Mouse (Mus musculus) kidney, embryonic 16.5 days (tissue): ENCODE measurements around the gene Klhdc9. TPM values are rescaled to one million over a fixed set of nuclear protein-coding genes. Genes with fewer than 3 reads are reported as not detected.
"Not testable (repeated sequence)": the region's sequence is repeated elsewhere in the genome, so short reads cannot be mapped to it uniquely, and the experiment has no call there.

ENCODE experiments used
- ATAC-seq: fragments of 200-750 bp; cut with Nextera tagmentation; 2 replicates; pipeline ENCODE4 v1.8.0; 2017; ENCODE audit warnings: moderate TSS enrichment; ENCODE audit not compliant: low FRiP score, low TSS enrichment
- H3K27ac ChIP-seq: fragments of 300-500 bp; sonication (generic); 2 replicates; pipeline ENCODE4 v1.5.1; 2014; ENCODE audit warnings: low read length
- H3K27me3 ChIP-seq: fragments of 300-500 bp; sonication (generic); 2 replicates; pipeline ENCODE4 v1.6.1; 2014; ENCODE audit warnings: low read length, control low read depth, mixed read lengths; ENCODE audit not compliant: insufficient read depth
- H3K36me3 ChIP-seq: fragments of 300-500 bp; sonication (generic); 2 replicates; pipeline ENCODE4 v1.6.1; 2014; ENCODE audit warnings: low read length, control low read depth, mixed read lengths; ENCODE audit not compliant: insufficient read depth
- H3K4me1 ChIP-seq: fragments of 300-500 bp; sonication (generic); 2 replicates; pipeline ENCODE4 v1.6.1; 2014; ENCODE audit warnings: low read length, control low read depth, mixed read lengths; ENCODE audit not compliant: insufficient read depth
- H3K4me2 ChIP-seq: fragments of 300-500 bp; sonication (generic); replicated peaks from 2 replicates; pipeline ENCODE4 v1.6.1; 2014; ENCODE audit warnings: low read depth, low read length
- H3K4me3 ChIP-seq: fragments of 300-500 bp; sonication (generic); 2 replicates; pipeline ENCODE4 v1.5.1; 2014; ENCODE audit warnings: mild to moderate bottlenecking, low read length
- H3K9ac ChIP-seq: fragments of 300-500 bp; sonication (generic); replicated peaks from 2 replicates; pipeline ENCODE4 v1.6.1; 2014; ENCODE audit warnings: low read length
- H3K9me3 ChIP-seq: fragments of 300-500 bp; sonication (generic); 2 replicates; pipeline ENCODE4 v1.6.1; 2016; ENCODE audit warnings: low read length, control low read depth
- WGBS: fragments of 180-500 bp; shearing (Covaris S2); extraction: QIAGEN DNeasy Blood & Tissue Kit; methylation state at CpG from one replicate; pipeline ENCODE4 v1.1.7; 2014; 5-methylcytosine and 5-hydroxymethylcytosine counted together
- polyA plus RNA-seq: library from polyadenylated mRNA; unstranded; fragments of >200 nt; fragmentation: Nextera tagmentation; extraction: Ambion mirVana; gene quantifications from 2 replicates; pipeline ENCODE4 v1.2.1, GENCODE M21; 2015

The Klhdc9 gene
- polyA plus RNA-seq, 1 experiment from 2014 or later, result 4.3 TPM

DNA sequence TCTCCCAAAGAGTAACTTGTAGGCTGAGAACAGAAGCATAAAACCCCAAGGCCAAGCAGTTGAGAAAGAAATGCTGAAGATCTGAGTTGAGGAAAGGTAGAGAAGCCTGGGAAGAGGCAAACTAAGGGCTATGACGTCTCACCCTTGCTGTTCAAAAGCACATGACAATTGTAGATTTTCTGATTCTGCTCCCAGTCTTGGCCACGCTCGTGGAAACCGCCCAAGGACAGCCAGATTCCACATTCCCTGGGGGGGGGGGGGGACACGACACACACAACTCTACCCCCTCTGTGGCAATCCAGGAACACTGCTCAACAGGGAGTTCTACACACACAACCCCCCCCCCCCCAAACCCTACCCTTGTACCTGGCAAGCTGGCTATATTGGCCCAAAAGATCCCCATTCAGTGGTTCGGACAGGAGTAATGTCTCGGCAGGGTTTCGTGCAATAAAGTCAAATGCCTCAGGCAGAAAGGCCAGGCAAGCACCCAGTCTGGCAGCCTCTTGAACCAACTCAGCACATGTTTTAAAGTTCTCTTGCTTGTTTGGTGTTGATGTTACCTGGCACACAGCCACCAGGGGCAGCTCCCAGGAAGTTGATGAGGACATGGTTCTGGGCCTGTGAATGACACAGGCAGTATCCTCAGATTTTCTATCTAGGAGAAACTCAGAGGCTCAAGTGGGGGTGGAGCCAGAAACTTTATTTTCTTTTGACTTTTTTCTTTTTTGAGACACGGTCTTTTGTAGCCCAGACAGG lies 16.5 kb downstream of the Klhdc9 start:
- 79% methylated on average over 8 of the region's 9 CpGs for WGBS
- H3K4me3 ChIP-seq, result 0 out of 2 replicates have a peak overlapping the region, but pooled peaks have one; percentile 90

DNA sequence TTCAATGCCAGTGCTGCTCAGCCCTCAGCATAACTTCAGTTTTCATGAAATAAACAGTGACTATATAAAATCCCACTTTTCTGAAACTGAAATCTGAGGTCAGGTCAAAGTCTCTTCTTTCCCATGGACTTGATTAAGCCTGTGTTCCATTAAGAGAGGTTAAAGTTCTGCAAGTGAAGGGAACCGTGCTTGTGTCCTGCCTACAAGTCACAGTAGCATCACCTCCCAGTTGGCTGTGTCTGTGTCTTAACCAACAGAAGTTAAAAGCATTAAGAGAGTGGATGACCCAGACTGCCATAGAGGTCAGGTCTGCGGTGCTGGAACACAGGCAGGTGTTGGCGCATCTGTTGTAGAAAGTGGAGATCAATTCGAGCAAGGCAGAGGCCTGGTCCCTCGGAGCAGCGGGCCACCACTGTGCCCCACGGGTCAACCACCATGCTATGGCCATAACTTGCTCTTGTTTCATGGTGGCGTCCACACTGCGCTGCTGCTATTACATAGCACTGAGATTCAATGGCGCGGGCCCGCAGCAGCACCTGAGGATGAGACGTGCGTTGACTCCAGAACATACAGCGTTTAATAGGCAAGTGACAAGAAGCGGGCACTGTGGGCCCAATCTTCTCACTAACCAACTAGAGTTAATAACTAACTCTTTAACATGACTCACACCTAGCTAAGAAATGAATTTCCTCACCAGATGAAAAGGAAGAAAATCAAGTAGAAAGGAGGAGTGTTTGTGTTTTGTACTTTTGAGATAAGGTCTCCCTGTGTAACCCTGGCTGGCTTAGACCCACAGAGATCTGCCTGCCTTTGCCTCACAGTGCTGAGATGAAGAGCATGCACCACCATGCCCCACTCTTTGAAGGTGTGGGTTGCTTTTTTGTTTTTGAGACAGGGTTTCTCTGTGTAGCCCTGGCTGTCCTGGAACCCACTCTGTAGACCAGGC lies 18.1 kb downstream of the Klhdc9 start:
- peaks cover 46% of the 10 kb centered on the region for H3K36me3 ChIP-seq
- WGBS, result 89% methylated on average over 16 of the region's 16 CpGs
- H3K4me3 ChIP-seq, result no peak overlapping the region
- H3K4me2 ChIP-seq, result no peak overlapping the region
- 0 out of 2 replicates have a peak, but pooled peaks have one; percentile 5 for ATAC-seq
- no peaks in the 10 kb centered on the region for H3K9me3 ChIP-seq
- no peak overlapping the region for H3K27ac ChIP-seq
- H3K27me3 ChIP-seq, result no peaks in the 10 kb centered on the region
- no peak overlapping the region for H3K9ac ChIP-seq
- H3K4me1 ChIP-seq, result peaks cover 21% of the 10 kb centered on the region

More for the DNA sequence above, 16.5 kb downstream of the Klhdc9 start:
- Histone ChIP-seq H3K27me3 (no peaks in the 10 kb centered on the region), H3K27ac (no peak overlapping the region), H3K9me3 (no peaks in the 10 kb centered on the region), H3K4me1 (peaks cover 21% of the 10 kb centered on the region), H3K9ac (no peak overlapping the region), H3K4me2 (peak overlapping the region; percentile 66), H3K36me3 (peaks cover 34% of the 10 kb centered on the region)
- ATAC-seq, result peak; percentile 32; the same call in 1 of the 2 replicates

DNA sequence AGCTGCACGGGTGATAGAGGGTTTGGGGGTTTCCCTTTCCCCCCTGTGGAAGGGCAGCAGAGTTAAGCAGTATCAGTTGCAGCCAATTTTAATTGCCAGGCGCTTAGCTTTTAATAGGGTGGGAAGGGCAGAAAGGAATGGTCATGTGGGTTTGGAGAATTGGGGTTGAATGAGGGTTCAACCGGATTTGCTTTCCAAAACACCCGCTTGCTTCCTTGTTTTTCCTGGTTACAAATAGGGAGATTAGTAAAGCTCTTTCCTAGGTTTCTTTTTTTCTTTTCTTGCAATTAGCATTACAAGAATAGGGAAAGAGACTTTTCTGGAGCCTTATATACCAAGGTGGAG lies 30.4 kb downstream of the Klhdc9 start:
- 0 out of 2 replicates have a peak, but pooled peaks cover 9% of the 10 kb centered on the region for H3K36me3 ChIP-seq
- peak overlapping the region; percentile 92 for H3K4me2 ChIP-seq
- no peaks in the 10 kb centered on the region for H3K27me3 ChIP-seq
- H3K9me3 ChIP-seq, result no peaks in the 10 kb centered on the region
- H3K4me1 ChIP-seq, result peaks cover 25% of the 10 kb centered on the region
- no peak for ATAC-seq
- H3K9ac ChIP-seq, result peak overlapping the region; percentile 98
- WGBS, result under 1% methylated on average over 4 of the region's 4 CpGs
- H3K27ac ChIP-seq, result peak overlapping the region; percentile 100
- H3K4me3 ChIP-seq, result peak overlapping the region; percentile 87

DNA sequence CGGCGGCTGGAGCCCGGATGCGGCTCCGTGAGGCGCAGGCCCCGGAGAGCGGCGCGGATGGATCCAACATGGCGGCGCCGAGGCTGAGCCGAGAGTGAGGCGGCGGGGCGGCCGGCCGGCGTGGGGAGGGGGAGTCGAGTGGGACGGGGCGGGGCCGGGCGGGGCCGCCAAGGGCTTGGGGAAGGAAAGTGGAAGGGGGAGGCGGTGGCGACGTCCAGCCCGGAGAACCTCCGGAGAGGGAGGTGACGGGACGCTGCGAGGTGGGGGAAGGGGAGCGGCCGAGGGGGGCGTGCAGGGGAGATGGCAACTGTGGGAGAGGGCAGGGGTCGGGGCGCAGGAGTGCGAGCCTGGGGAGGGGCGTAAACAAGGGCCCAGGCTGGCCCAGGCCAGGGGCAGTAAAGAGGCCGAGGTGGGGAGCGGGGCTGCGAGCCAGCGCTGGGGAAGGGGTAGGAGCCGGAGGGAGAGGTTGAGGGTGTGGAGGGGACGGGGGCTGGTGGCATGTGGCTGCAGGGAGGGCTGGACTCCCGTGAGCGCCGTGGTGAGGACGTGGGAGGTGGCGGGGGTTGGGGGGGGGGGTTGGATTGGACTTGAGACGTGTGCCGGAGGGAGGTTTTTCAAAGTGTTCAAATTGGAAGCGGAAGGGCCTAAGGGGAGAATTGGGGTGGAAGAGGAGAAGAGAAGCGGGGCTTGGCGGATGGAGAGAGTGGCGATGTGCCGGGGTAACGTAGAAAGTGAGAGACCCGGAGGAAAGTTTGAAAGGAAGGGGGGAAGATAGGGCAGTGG lies 31.0 kb downstream of the Klhdc9 start:
- under 1% methylated on average over 39 of the region's 61 CpGs for WGBS
- peak overlapping the region; percentile 100 for H3K27ac ChIP-seq
- H3K9ac ChIP-seq, result peak overlapping the region; percentile 98
- 0 out of 2 replicates have a peak, but pooled peaks cover 9% of the 10 kb centered on the region for H3K36me3 ChIP-seq
- H3K4me2 ChIP-seq, result peak overlapping the region; percentile 92
- H3K27me3 ChIP-seq, result no peaks in the 10 kb centered on the region
- no peaks in the 10 kb centered on the region for H3K9me3 ChIP-seq
- H3K4me3 ChIP-seq, result peak overlapping the region; percentile 87
- H3K4me1 ChIP-seq, result peaks cover 25% of the 10 kb centered on the region
- ATAC-seq, result peak; percentile 88

DNA sequence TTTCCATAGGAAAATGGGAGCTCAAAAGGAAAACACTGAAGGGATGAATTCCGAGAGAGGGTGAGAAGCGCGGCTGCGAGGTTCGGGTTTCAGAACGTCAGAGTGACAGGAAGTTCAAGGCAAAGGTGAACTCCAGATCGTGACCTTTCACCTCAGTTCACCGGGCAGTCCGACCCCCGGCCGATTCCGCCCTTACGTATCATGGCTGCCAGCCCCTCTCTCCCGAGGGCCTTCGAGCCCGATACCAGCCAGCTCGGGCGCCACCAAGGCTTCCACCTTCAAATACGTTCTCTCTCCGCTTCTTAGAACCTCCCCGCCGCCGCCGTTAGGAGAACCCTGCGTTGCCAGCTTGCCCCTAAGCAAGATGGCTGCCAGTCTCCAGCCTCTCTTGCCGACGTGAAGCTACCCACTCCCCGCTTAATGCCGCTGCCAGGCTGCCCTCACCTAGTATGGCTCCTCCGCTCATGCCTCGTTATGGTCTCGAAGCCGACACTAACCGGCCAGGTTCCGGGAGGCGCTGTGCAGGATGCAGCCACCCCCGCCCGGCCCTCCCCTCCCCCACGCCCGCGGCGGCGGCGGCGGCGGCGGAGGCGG lies 31.7 kb downstream of the Klhdc9 start, which contains the start of gene Dedd:
TSS of gene Dedd (plus strand) at position 307 of the 594 bp plus-strand sequence.
- ATAC-seq, result peak; percentile 94
- Histone ChIP-seq H3K27me3 (no peaks in the 10 kb centered on the region), H3K4me2 (peak within 1 kb of the TSS; percentile 92), H3K9ac (peak within 1 kb of the TSS; percentile 98), H3K4me1 (peaks cover 25% of the 10 kb centered on the region), H3K27ac (peak within 1 kb of the TSS; percentile 100), H3K4me3 (peak within 1 kb of the TSS; percentile 87), H3K9me3 (no peaks in the 10 kb centered on the region), H3K36me3 (0 out of 2 replicates have a peak, but pooled peaks cover 9% of the 10 kb centered on the region)
- 1% methylated on average over 43 of the region's 48 CpGs for WGBS

DNA sequence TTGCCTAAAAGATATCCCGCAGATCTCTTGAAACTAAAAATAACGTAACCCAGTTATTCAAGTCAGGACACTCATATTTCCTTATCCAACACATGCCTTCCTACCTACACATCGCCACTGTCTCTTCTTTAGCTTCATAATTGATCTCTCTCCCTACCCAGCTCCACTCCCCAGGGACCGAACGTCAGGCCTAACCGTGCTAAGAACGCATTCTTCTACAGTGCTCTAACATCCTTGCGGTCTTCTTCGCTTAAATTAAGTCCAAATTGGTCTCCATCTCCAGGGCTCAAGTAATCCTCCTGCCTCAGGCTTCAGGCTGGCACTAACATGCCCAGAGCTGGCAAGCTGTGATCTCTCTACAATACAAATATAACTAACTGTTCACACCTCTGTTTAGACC lies 32.4 kb downstream of the Klhdc9 start:
- H3K36me3 ChIP-seq, result 0 out of 2 replicates have a peak, but pooled peaks cover 5% of the 10 kb centered on the region
- no peaks in the 10 kb centered on the region for H3K27me3 ChIP-seq
- peak overlapping the region; percentile 100 for H3K27ac ChIP-seq
- peak overlapping the region; percentile 87 for H3K4me3 ChIP-seq
- peak overlapping the region; percentile 92 for H3K4me2 ChIP-seq
- H3K9ac ChIP-seq, result peak overlapping the region; percentile 98
- WGBS, result 24% methylated on average over 9 of the region's 9 CpGs
- no peaks in the 10 kb centered on the region for H3K9me3 ChIP-seq
- ATAC-seq, result no peak
- peaks cover 25% of the 10 kb centered on the region for H3K4me1 ChIP-seq

DNA sequence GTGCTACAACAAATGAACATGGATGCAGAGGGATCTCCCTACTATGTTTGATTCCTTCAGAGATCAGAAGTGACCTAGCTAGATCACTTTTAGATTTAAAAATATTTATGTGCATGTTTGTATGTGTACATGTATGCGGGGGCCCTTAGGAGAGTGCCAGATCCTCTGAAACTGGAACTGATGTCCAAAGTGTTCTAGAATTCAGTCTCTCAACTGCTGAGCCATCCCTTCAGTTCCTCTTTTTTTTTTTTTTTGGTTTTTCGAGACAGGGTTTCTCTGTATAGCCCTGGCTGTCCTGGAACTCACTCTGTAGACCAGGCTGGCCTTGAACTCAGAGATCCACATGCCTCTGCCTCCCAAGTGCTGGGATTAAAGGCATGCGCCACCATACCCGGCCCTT lies 34.0 kb downstream of the Klhdc9 start:
- peaks cover 25% of the 10 kb centered on the region for H3K4me1 ChIP-seq
- not testable (repeated sequence) for H3K27me3 ChIP-seq, H3K9ac ChIP-seq, H3K4me3 ChIP-seq, H3K9me3 ChIP-seq, ATAC-seq, H3K27ac ChIP-seq, H3K4me2 ChIP-seq, H3K36me3 ChIP-seq
- WGBS, result 76% methylated on average over 4 of the region's 4 CpGs

DNA sequence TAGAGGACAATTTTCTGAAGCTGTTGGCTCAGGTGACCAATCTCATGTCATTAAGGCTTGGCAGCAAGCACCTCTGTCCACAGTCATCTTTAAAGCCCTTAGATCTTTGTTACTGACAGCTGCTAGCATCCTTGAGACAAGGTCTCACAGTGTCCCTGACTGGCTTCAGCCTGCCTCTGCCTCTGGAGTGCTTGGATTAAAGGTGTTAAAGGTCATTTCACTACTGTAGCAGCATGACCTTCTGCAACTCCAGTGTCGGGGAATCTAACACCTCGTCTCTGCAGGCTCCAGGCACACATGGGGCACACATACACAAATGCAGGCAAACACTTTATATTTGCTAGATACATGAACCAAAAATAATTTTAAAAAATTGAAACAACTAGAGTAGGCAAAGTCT lies 35.0 kb downstream of the Klhdc9 start:
- WGBS, result 73% methylated on average over 2 of the region's 2 CpGs
- H3K27ac ChIP-seq, result no peak overlapping the region
- no peak for ATAC-seq

DNA sequence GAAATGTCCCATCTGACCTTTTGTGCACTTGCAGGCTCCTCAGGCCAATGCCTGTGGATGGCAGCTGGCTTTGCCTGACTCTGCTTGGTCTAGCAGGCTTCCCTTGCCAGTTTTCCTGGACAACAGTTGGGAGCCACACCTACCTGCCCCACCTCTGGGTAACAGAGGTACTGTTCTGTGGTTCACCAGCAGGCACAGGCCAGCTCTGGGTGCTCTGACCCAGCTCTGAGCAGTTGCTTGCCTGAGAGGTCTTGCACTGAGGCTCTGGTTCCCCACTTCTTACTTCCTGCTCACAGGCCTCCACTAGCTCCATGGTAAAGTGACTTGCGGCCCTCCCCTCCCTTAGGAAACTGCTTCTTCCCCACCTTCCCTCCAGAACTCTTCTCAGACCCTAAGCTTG lies 38.6 kb downstream of the Klhdc9 start:
- Histone ChIP-seq H3K36me3 (no peaks in the 10 kb centered on the region), H3K4me1 (peaks cover under 1% of the 10 kb centered on the region; the same call in 1 of the 2 replicates), H3K27ac (0 out of 2 replicates have a peak overlapping the region, but pooled peaks have one; percentile 1), H3K9ac (no peak overlapping the region), H3K4me2 (no peak overlapping the region), H3K9me3 (no peaks in the 10 kb centered on the region), H3K4me3 (no peak overlapping the region), H3K27me3 (no peaks in the 10 kb centered on the region)
- 64% methylated on average over 1 of the region's 1 CpGs for WGBS
- peak; percentile 80 for ATAC-seq

More for the DNA sequence above, 35.0 kb downstream of the Klhdc9 start:
- no peaks in the 10 kb centered on the region for H3K27me3 ChIP-seq
- H3K4me1 ChIP-seq, result peaks cover 17% of the 10 kb centered on the region
- no peak overlapping the region for H3K4me3 ChIP-seq
- H3K36me3 ChIP-seq, result no peaks in the 10 kb centered on the region
- H3K9me3 ChIP-seq, result no peaks in the 10 kb centered on the region
- no peak overlapping the region for H3K4me2 ChIP-seq
- no peak overlapping the region for H3K9ac ChIP-seq
